Mouse (Mus musculus): ENCODE results near the gene Srbd1.

Srbd1 gene

DNA sequence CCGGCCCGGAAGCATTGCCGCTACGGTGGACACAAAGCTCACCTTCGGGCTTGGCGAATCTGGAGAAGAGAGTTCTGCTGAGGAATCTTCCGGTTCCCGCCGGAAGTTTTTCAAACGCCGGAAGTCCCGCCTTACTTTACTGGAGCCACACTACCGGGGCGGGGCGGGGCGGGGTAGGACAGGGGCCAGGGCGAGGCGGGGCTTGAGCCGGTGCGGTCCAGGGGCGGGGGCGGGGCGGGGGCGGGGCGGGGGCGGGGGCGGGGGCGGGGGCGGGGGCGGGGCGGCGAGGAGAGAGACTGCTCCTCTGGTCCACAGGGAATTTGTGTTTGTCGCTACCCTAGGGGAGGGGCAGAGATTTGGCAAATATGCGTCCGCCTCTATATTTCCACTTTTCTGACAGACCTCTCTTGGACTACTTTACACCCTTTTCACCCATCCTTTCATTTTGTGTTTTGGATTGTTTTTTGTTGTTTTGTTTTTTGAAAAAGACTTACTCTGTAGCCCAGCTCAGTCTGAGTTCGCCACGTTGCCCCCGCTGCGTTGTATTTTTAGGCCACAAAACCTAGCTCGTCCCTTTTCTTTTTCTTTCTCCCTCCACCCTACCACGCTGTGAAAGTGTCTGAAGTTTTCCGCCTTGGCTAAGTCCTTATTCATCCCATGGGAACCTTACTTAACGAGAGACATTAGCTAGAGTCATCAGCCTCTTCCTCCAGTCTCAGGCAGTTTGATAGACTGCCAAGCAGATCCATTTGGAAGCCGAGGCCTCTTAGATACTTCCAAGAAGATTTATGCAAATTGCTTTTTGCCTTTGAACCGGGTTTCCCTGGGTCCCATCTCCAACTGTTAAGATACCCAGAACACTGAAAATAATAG lies at the start of gene Srbd1:
Gene Srbd1, minus strand, starts transcription at position 97 of the 873 bp plus-strand sequence.
- peak; percentile 94 for DNase-seq

DNA sequence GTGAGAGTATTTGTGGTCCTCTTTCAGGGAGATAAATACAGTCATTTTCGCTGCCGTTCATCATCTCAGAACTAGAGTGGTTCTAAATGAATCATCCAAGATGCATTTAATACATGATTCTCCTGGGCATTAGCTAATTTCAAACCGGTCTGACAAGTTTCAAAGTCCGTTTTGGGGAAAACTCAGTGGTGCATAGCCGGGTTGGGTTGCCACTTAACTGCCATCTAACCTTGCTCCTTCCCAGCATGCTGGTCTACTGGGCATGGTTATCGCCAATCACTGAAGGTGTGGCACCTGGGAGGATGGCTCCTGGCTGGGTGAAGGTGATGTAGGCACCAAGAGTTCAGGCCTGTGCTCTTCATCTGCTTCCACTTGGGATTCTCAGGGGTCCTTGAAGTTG lies 49.0 kb upstream of the Srbd1 start:
- DNase-seq = no peak

DNA sequence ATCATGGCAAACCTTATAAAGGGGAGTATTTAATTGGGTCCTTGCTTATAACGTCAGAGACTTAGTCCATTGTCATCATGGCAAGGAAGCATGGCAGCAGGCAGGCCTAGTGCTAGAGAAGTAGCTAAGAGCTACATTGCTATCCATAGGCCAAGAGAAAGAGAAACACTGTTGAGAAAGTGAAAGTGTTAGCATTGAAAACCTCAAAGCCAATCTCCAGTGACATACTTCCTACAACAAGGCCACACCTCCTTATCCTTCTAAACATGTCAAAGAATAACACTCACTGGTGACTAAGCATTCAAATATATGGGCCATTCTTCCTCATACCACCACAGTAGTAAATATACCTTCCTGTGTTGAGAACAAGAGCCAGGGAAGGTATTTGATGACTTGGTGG lies 42.8 kb upstream of the Srbd1 start:
- DNase-seq = no peak

DNA sequence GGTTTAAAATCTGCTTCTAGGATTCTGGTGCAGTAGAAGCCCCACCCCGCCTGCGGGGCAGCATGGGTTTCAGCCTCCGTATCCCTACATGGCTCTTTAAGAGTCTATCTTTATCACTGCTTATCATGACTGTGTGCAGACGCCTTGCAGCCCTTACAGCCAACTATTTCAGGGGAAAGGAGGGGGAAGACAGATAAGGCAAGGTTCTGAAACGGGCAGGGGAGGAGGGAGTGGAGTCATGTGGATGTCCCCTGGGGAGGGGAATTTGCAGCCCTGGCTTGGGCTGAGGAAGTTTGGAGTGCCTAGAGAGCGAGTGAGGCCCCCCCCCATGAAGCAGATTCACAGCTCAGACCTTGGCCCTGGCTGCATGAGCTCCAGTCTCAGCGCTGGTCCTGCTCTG lies 40.6 kb upstream of the Srbd1 start:
- DNase-seq = peak; percentile 24

DNA sequence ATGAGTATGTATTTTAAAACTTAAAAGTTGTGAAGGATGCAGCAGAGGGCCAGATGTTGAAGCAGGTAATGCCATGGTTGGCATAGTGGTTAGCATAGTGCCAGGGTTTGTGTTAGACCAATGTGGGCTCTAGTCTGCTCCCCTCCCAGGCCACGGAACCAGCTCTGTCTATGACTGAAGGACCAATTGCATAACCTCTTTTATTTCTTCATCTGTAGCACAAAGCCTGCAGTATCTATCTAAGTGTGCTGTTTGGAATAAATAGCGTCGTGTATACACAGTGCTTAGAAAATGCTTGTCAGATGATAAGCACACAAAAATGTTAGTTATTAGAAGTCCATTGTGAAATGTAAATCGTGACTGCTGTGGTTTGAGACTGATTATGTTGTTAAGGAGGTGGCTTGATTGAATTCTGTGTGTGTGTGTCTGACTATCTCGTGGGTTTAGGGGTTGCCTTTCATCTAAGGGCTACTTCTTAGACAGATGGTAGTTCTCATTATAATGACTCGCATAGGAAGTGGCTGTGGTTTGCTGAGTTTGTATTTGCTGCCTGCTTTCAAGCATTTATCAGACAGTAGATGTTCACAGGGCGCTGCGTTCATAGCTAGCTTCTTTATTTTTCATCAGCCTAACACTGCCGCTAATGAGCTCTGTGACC lies 39.7 kb upstream of the Srbd1 start:
- no peak for DNase-seq

DNA sequence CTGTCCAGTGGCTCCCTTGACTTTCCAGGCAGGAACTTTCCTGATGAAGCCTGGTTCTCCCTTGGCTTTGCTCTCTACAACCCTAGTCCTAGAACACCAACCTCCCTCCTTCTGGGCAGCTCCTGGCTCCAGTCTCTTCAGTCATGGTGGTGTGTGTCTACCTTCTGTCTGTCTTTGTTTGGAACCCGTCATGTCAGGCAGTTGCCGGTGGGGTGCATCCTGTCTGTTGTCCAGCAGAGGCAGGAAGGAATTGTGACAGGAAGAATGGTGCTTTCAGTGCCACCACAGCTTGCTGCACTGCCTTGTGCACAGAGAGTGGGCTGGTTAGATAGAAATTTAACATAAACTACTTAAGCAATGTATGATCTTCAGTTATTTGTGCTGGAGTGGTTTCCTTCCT lies 38.8 kb upstream of the Srbd1 start:
- no peak for DNase-seq

DNA sequence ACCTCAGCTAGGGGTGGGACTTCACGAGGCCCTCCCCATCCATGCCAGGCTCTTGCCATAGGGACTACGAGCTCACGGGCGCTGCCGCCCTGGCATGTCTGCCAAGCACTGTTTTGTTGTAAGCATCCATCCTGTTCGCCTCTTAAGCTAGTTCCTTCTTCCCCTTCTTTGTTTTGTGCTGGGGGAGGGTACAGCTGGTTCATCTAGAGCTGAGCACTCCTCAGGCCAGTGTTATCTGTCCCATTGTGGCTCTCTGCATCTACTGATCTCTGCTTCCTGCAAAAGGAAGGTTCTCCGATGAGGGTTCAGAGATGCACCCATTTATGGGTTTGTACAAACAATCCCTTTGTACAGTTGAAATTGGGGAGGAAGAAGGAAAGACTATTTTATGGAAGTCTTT lies 31.7 kb upstream of the Srbd1 start:
- no peak for DNase-seq

DNA sequence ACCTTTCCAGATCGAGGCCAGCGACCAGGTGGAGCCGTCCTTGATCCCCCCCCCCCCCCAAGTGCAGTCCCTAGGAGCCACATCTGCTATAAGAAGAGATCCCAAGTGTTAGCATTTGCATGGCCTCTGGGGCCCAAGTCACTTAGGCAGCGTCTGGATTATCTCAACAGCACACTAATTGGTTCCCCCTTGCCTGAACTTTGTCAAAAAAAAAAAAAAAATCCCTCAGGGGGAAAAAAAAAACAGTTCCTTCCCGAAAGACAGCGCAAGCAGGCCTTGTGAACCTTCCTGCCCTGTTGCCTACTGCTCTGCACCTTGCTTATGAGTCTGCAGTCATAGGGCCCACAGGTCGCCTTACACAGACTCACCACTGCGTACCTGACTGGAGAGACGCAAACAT lies 30.5 kb upstream of the Srbd1 start:
- DNase-seq = no peak

DNA sequence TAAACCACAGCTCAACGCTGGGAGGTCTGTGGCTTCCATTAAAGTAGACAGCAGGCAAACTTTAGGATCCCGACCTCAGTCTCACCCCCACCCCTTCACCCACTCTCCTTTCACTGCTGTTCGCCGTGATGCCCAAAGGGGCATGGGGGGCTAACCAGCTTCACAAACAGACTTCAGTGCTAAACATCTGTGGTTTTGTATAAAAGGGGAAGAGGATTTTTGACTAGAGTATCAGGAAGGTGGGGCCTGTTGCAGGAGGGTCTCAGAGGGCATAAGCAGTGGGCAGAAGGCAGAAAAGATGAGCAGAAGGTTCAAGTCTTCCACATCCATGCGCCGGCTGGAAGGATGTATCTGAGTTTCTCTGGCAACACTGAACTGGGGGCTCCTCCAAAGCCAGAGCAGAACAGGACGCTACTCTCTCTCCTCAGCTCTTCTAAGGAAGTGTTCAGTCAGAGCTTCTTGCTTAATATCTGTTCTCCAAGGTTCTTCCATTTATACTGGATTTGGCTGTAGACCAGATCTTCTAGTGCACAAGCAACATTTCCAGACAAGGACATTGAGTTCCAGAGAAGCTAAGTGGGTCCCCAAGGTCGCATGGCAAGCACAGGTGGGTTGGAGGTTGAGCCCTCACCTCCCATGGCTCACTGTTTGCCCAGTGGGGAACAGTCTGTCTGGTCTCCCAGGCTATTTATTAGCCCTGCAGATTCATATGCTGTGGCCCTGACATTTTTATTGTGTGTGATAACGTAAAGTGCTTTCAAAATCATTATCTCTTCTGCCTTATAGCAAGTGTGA lies 25.4 kb upstream of the Srbd1 start:
- DNase-seq = no peak

DNA sequence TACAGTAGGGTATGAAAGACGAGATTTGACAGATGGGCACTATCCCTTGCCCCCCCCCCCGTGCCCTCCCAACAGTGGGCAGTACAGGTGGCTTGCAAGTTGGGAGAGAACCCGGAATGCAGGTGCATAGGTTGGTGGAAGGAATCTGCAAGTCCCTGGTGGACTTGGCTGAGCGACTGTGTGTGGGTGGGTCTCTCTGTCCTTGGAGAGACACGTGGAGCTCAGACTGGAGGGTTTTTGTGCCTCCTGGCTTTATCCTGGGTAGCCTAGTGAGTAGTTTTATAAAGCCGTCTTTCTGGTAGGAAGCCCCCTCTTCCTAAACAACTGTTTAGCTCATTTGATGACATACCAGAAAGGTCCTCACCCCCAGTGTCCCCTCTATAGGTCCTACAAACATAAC lies 24.1 kb upstream of the Srbd1 start:
- DNase-seq = no peak

DNA sequence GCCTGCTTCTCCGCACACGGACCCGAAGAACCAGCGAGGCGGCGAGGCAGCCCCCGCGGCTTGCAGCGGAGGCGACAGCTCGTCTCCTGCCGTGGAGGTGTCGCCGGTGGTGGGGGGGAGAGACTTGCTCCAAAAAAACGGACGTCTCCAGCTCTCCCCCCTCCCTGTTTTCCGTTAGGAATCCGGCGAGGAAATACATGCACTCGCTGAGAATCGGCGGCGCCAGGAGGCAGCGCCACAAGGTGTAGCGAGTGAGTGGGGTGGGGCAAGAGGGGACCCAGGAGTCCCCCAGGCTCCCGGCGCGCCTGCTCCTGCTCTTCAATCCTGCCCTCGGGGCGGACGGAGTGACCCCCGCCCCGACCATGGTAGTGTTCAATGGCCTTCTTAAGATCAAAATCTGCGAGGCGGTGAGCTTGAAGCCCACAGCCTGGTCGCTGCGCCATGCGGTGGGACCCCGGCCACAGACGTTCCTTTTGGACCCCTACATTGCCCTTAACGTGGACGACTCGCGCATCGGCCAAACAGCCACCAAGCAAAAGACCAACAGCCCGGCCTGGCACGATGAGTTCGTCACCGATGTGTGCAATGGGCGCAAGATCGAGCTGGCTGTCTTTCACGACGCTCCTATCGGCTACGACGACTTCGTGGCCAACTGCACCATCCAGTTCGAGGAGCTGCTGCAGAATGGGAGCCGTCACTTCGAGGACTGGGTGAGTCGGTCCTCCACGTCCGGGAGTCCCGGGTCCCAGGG lies 23.4 kb upstream of the Srbd1 start:
- peak; percentile 47 for DNase-seq

DNA sequence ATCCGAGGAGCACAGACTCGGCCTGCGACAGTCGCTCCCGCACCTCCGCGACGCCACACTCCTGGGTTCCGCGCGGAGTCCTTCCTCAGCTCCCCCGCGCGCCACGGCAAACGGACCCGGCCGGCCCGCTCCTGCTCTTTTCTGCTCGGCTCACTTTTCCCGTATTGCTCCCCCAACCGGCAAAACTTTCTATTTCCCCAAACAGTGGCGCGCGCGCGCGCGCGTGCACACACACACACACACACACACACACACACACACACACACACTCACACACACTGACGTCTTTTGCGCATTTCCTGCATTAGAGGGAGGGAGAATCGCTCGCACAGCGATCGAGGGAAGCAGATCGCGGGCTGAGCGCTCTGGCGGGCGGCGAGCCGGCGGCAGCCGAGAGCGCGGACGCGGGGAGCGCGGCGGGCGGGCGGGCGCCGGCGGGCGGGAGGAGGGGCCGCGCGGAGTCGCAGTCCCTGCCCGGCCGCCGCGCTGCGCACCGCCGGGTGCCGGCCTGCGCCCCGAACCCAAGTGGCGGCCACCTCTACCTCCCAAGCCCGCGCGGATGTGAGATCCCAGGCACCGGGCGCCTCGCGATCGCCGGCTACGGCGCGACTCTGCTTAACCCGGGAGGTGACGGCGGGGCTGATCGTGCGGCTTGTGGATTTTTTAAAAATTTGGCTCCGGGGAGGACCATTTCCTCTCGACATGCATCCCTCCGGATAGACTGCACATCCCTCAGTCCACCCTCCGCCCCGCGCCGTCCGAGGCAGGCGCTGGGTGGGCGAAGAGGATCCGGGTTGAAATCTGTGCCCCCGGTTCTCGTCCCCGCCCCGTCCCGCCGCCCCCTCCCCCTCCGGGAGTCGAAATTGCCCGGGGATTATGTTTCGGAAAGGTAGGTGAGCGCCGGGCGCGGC lies 22.6 kb upstream of the Srbd1 start, which contains the start of gene Prkce:
Gene Prkce, plus strand, starts transcription at position 466 of the 911 bp plus-strand sequence.
- DNase-seq = peak; percentile 94

DNA sequence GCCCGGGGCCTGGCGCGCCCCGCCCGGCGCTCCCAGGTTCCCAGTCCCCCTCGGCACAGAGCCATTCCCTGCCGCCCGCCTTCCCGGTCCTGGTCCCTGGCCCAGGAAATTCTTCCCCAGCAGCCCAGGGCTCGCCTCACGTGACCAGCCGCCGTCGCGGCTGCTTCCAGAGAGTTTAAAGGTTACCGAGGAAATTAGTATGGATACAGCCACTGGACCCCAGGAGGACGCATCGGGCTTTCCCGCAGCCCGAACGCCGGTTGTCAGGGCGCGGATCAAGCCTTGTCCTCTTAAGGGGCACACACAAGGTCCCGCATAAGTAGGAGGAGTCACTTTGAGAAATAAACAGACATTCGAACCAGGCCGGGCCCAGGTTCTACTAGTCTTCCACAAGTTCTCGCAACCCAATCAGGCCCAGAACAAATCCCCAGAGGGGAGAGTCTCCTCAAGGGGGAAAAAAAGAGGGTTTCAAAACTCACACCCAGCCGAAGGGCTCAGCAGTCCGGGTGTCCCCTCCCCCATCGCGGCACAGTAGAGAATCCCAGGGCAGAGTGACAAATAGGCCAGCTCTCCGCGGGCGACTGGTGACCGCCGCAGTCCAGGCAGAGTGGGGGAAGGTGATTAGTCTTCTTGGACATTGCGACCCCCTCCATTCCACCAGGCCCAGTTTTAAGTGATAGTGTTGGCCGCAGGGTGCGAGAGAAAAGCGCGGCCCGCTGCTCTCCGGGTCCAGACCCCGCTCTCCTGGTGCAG lies 21.8 kb upstream of the Srbd1 start:
- peak; percentile 94 for DNase-seq

DNA sequence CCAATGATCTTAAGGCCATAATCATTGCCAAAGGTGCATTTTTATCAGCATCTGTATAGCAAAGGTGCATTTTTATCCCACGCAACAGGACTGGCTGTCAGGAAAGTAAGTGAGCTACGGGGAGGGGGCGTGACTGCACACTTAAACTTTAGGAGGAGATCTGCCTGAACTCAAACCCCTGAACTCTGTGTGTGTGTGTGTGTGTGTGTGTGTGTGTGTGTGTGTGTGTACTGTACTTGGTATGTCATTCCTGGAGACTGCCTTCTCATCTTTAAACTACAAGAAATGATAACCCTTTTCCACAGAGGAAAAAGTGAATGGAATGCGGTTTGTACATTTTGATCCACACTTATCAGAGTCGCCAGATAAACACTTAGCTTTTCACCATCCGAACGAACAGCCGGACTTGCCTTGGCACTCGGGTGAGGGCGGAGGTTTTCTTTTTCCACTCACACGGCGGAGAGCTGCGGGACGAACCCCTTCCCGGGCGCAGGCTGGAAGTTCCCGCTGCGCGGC lies 21.1 kb upstream of the Srbd1 start:
- DNase-seq = peak; percentile 26

DNA sequence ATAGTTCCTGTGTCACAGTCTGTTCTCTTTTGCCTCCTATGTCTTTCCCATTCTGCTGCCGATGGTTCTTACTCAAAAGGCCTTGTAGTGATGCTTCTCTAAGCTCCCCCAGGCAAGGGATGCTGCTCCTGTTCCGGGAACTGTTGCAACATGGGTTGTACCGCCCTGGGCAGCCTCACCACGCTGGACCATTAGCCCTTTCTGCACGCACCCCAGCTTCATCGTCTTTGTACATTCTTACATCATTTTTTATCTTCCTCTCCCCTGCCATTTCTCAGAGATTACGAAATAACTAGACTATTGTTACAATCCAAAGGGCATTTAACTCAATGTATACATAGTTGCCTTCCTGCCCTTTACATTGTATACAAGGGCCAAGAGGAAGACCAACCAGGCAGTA lies 19.4 kb upstream of the Srbd1 start:
- DNase-seq = no peak

DNA sequence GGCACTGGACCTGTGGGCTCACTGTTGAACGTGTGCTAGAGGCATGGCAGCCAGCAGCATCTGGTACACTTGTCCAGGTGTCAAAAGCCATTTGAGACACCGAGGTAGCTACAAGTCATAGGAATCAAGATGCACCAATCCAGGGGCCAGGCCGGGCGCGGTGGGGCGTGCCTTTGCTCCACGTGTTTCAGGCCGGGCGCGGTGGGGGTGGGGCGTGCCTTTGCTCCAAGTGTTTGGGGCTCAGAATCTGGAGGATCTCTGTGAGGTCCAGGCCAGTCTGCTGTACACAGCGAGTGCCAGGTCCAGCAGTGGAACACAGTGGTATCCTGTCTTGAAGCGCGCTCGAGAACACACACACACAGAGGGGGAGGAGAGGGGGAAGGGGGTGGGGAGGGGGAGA lies 17.7 kb upstream of the Srbd1 start:
- DNase-seq = peak; percentile 30

DNA sequence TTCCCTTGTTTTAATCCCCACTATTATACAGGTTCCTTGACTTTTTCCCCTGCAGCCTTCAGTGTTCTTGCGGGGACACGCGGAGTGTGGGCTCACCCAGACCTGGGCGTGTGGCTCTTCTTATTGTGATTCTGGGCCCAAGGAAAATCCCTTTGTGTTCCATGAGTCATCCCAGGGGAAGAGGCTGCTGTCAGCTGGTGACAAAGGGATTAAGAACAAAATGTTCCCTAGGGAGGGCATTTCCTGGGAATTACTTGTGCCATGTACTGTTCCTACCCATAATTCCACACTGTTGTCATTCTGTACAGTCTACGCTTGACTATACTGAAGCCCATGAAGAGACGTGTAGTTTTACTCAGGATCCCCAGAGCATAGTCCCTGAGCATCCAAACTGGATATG lies 12.0 kb upstream of the Srbd1 start:
- DNase-seq = peak; percentile 33

DNA sequence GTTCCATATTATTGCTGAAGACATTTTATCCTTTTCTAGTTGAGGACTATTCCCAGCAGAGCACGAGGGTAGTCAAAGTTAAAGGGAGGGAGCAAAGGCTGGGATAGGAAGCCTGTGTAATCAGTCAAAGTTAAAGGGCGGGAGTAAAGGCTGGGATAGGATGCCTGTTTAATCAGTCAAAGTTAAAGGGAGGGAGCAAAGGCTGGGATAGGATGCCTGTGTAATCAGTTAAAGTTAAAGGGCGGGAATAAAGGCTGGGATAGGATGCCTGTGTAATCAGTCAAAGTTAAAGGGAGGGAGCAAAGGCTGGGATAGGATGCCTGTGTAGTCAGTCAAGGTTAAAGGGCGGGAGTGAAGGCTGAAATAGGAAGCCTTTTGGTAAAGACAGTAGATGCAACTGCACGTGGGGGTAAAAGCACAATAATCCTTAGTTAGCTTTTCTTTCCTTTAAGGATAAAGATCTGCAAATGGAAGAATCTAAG lies 5.9 kb upstream of the Srbd1 start:
- DNase-seq = peak; percentile 79

DNA sequence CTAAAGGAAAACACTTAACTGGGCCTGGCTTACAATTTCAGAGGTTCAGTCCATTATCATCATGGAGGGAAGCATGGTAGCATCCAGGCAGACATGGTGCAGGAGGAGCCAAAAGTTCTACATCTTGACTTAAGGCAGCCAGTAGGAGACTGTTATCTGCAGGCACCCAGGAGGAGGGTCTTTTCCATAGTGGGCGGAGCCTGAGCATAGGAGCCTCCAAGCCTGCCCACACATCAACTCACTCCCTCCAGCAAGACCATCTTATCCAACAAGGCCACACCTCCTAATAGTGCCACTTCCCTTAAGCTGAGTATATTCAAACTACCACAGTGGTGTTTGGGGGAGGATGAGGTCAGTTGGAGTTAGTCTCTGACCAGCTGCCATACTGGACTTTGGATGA lies 4.8 kb upstream of the Srbd1 start:
- DNase-seq = no peak

DNA sequence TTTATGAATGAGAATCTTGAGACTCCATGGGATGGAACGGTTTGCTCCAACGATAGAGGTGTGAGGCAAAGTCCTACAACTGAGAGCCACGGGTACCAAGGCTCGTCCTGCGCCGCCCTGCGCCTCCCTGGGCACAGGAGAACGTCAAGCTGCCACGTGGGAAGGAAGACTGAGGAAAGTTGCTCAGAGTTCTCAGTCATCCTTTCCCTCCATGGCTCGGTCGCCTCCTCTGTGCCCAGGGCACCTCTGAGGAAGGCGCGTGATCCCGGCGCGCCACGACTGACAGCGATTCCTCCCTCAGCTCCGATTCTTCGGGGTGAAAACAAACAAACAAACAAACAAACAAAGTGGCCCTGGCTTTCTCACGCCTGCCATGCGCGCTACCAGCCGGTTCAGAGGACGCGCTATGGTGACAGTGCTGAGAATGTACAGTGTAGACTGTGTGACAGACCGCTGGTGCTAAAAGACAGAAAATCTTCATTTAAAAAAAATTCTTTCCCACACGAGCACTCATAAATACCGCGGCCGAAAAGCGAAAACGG lies 367 bp downstream of the Srbd1 start:
- peak; percentile 10 for DNase-seq
